Mouse (Mus musculus): ENCODE data around the gene Ino80b. TPM values are rescaled to one million over a fixed set of nuclear protein-coding genes. Genes with fewer than 3 reads are reported as not detected.

Gene Ino80b
- polyA plus RNA-seq, 2 experiments = 14.7 to 35.9 TPM

DNA sequence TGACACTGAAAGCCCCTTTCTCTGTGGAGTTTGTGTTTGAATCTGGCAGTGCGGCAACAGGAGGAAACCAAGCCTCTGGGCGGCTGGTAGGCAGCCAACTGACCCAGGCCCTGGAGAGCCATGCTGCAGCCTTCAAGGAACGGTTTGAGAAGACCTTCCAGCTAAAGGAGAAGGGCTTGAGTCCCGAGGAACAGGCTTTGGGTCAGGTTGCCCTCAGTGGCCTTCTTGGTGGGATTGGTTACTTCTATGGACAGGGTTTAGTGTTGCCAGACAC is 8.1 kb downstream of the Ino80b start:
- TF ChIP-seq POLR2A (IDR thresholded peaks at IDR 0.05; ENCODE audit: borderline replicate concordance, extremely low read depth, insufficient read depth, insufficient read length) = no peak
- ATAC-seq (ENCODE audit: low FRiP score, low read depth) (no peak), DNase-seq (ENCODE audit: low spot score) (no peak)
- Histone ChIP-seq H3K4me2 (replicated peaks; ENCODE audit: low read depth, low read length, severe bottlenecking) (no peak overlapping the region), H3K9me3 (ENCODE audit: control insufficient read depth, low read length) (no peaks in the 10 kb centered on the region), H3K27ac (replicated peaks; ENCODE audit: low read depth, low read length) (no peak overlapping the region), H3K9ac (ENCODE audit: low read depth, low read length, severe bottlenecking) (no peak overlapping the region), H3K4me3 (replicated peaks; ENCODE audit: low read length) (peak overlapping the region; percentile 84; the same call in 1 of the 2 replicates), H3K27me3 (ENCODE audit: control insufficient read depth, insufficient read depth, low read length) (no peaks in the 10 kb centered on the region), H3K36me3 (ENCODE audit: control insufficient read depth, insufficient read depth, low read length) (peaks cover 33% of the 10 kb centered on the region), H3K4me1 (ENCODE audit: control insufficient read depth, insufficient read depth, low read length) (peaks cover 17% of the 10 kb centered on the region)
- 85% methylated on average over 4 of the region's 4 CpGs for WGBS

DNA sequence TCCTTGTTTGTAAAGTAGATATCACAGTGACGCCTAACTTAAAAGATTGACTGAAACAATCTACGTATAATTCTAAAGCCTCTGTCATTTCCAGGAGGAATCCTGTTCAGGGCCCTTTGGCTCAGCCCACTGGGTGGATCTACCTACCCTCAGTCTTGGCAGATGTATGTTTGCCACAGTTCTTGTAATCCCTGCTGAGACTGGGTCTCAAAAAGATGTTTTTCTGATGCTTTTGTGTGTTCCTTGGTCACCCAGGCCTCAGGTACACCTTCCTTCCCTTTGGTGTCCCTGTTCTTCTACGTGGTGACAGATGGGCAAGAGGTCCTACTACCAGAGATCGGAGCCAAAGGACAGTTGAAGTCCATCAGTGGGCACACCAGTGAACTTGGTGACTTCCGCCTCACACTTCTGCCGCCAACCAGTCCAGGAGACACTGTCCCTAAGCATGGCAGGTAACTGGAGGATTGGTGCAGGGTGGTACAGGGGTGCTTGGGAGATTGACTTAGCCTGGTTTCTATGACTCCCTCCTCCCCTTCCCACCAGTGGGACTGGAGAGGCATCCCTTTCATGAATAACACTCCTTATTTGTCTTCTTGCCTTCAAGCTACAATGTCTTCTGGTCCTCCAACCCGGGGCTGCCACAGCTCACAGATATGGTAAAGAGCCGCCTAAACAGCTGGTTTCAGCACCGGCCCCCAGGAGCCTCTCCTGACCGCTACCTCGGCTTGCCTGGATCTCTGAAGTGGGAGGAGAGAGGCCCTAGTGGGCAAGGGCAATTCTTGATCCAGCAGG is 8.7 kb downstream of the Ino80b start:
- peaks cover 17% of the 10 kb centered on the region for H3K4me1 ChIP-seq (ENCODE audit: control insufficient read depth, insufficient read depth, low read length)
- no peaks in the 10 kb centered on the region for H3K27me3 ChIP-seq (ENCODE audit: control insufficient read depth, insufficient read depth, low read length)
- DNase-seq (ENCODE audit: low spot score) (no peak), ATAC-seq (ENCODE audit: low FRiP score, low read depth) (no peak)
- 79% methylated on average over 11 of the region's 11 CpGs for WGBS
- H3K36me3 ChIP-seq (ENCODE audit: control insufficient read depth, insufficient read depth, low read length) = peaks cover 33% of the 10 kb centered on the region
- 0 out of 2 replicates have a peak overlapping the region, but pooled peaks have one; percentile 73 for H3K27ac ChIP-seq (replicated peaks; ENCODE audit: low read depth, low read length)
- H3K4me2 ChIP-seq (replicated peaks; ENCODE audit: low read depth, low read length, severe bottlenecking) = peak overlapping the region; percentile 94
- peak overlapping the region; percentile 84 for H3K9ac ChIP-seq (ENCODE audit: low read depth, low read length, severe bottlenecking)
- peak overlapping the region; percentile 84 for H3K4me3 ChIP-seq (replicated peaks; ENCODE audit: low read length)
- H3K9me3 ChIP-seq (ENCODE audit: control insufficient read depth, low read length) = no peaks in the 10 kb centered on the region
- no peak for TF ChIP-seq POLR2A (IDR thresholded peaks at IDR 0.05; ENCODE audit: borderline replicate concordance, extremely low read depth, insufficient read depth, insufficient read length)

DNA sequence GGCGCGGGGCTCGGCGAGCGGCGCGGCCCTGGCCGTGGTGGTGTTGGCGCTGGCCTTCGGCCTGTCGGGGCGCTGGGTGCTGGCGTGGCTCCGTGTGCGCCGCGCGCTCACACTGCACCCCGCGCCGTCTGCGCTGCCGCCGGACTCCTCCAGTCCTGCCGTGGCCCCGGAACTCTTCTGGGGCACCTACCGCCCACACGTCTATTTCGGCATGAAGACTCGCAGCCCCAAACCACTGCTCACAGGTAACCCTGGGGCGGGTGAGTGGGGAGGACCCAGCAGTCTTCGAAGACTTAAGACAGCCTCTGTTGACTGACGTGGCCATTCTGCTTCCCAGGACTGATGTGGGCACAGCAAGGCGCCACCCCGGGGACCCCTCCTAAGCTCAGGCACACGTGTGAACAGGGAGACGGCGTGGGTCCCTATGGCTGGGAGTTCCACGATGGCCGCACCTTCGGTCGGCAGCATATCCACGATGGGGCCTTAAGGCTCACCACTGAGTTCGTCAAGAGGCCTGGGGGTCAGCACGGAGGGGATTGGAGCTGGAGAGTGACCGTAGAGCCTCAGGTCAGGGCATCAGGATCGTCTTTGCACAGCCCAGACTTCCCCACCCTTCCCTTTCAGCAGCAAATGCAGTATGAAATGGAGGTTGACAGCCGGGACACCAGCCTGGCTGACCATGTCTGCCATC is 9.4 kb downstream of the Ino80b start:
- TF ChIP-seq POLR2A (IDR thresholded peaks at IDR 0.05; ENCODE audit: borderline replicate concordance, extremely low read depth, insufficient read depth, insufficient read length) = no peak
- Histone ChIP-seq H3K27me3 (ENCODE audit: control insufficient read depth, insufficient read depth, low read length) (no peaks in the 10 kb centered on the region), H3K9me3 (ENCODE audit: control insufficient read depth, low read length) (no peaks in the 10 kb centered on the region), H3K9ac (ENCODE audit: low read depth, low read length, severe bottlenecking) (peak overlapping the region; percentile 84), H3K4me3 (replicated peaks; ENCODE audit: low read length) (peak overlapping the region; percentile 84), H3K27ac (replicated peaks; ENCODE audit: low read depth, low read length) (peak overlapping the region; percentile 73), H3K4me2 (replicated peaks; ENCODE audit: low read depth, low read length, severe bottlenecking) (peak overlapping the region; percentile 94), H3K4me1 (ENCODE audit: control insufficient read depth, insufficient read depth, low read length) (peaks cover 17% of the 10 kb centered on the region), H3K36me3 (ENCODE audit: control insufficient read depth, insufficient read depth, low read length) (peaks cover 37% of the 10 kb centered on the region)
- DNase-seq (ENCODE audit: low spot score) (no peak), ATAC-seq (ENCODE audit: low FRiP score, low read depth) (peak; percentile 35)
- 2% methylated on average over 24 of the region's 48 CpGs for WGBS

DNA sequence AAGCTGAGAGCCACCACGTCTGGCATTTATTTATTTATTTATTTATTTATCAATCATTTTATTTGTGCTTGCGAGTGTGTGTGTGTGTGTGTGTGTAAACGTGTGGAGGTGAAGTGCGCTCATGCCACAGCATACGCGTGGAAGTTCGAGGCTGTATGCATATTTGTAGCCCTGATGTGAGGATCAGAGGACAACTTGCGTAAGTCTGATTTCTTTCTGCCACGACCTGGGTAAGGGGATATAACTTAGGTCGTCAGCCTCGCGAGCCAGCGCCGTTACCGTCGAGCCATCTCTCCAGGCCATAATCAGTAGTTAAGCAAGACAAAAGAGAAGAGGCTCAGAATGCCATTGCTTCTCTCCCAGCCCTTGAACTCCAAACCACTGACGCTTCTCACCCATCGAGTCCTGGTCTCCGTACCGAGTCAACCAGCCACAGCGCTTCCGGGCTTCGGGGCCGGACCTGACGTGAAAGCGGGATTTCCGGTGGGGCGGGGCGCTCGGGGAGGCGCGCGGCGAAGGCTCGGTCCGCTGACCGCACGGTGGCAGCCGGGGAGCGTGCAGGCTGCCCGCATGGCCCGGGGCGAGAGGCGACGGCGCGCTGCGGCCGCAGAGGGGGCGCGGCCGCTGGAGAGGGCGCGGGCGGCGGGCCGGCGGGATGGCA is 10.1 kb downstream of the Ino80b start, which contains the start of gene Mogs:
Gene Mogs (plus strand): TSS at position 486 of the 661 bp plus-strand sequence.
- H3K4me3 ChIP-seq (replicated peaks; ENCODE audit: low read length) = peak within 1 kb of the TSS; percentile 84
- TF ChIP-seq POLR2A (IDR thresholded peaks at IDR 0.05; ENCODE audit: borderline replicate concordance, extremely low read depth, insufficient read depth, insufficient read length) = peak; percentile 75; the same call in 1 of the 2 replicates
- ATAC-seq (ENCODE audit: low FRiP score, low read depth) (peak; percentile 90), DNase-seq (ENCODE audit: low spot score) (peak; percentile 81)
- peaks cover 16% of the 10 kb centered on the region for H3K4me1 ChIP-seq (ENCODE audit: control insufficient read depth, insufficient read depth, low read length)
- no peaks in the 10 kb centered on the region for H3K27me3 ChIP-seq (ENCODE audit: control insufficient read depth, insufficient read depth, low read length)
- peak within 1 kb of the TSS; percentile 94 for H3K4me2 ChIP-seq (replicated peaks; ENCODE audit: low read depth, low read length, severe bottlenecking)
- H3K36me3 ChIP-seq (ENCODE audit: control insufficient read depth, insufficient read depth, low read length) = peaks cover 40% of the 10 kb centered on the region
- 2% methylated on average over 41 of the region's 58 CpGs for WGBS
- peak within 1 kb of the TSS; percentile 84 for H3K9ac ChIP-seq (ENCODE audit: low read depth, low read length, severe bottlenecking)
- H3K27ac ChIP-seq (replicated peaks; ENCODE audit: low read depth, low read length) = peak within 1 kb of the TSS; percentile 73
- no peaks in the 10 kb centered on the region for H3K9me3 ChIP-seq (ENCODE audit: control insufficient read depth, low read length)

DNA sequence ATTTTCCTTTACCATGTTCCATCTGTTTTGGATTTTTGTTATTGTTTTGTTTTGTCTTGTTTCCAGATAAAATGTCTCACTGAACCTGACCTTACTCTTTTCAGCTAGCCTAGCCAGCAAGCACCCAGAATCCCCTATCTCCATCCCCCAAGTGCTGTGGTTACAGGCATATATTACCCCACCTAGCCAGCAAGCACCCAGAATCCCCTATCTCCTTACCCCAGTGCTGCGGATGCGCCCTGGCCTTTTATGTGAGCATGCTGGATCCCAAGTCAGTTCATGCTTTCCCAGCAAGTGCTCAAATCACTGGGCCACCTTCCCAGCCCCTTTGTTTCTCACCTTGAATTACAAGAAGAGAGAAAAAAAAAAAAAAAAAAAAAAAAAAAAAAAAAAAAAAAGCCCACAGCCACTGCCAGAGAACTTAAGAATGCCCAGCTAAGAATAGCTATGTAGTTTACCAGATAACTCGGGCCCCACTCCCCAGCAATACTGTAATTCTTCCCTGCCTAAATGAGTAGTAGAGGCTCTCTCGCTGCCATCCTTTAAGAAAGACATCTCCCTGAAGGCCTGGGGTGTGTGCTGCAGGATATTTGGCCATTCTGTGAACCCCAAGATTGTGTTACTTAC is 13.6 kb downstream of the Ino80b start:
- Histone ChIP-seq H3K9ac (ENCODE audit: low read depth, low read length, severe bottlenecking) (no peak overlapping the region), H3K36me3 (ENCODE audit: control insufficient read depth, insufficient read depth, low read length) (peaks cover 13% of the 10 kb centered on the region), H3K27ac (replicated peaks; ENCODE audit: low read depth, low read length) (no peak overlapping the region), H3K9me3 (ENCODE audit: control insufficient read depth, low read length) (no peaks in the 10 kb centered on the region), H3K4me1 (ENCODE audit: control insufficient read depth, insufficient read depth, low read length) (peaks cover 16% of the 10 kb centered on the region), H3K4me3 (replicated peaks; ENCODE audit: low read length) (no peak overlapping the region), H3K27me3 (ENCODE audit: control insufficient read depth, insufficient read depth, low read length) (no peaks in the 10 kb centered on the region), H3K4me2 (replicated peaks; ENCODE audit: low read depth, low read length, severe bottlenecking) (no peak overlapping the region)
- no peak for TF ChIP-seq POLR2A (IDR thresholded peaks at IDR 0.05; ENCODE audit: borderline replicate concordance, extremely low read depth, insufficient read depth, insufficient read length)
- WGBS = 90% methylated on average over 4 of the region's 4 CpGs
- ATAC-seq (ENCODE audit: low FRiP score, low read depth) (no peak), DNase-seq (ENCODE audit: low spot score) (no peak)

Data from limb, embryonic 14.5 days (tissue).